Mouse (Mus musculus) urinary bladder, postnatal 14 days (tissue): ENCODE measurements around the gene Cox4i1.

ENCODE experiments used
- DNase-seq: peaks from one replicate; pipeline ENCODE4 v3.0.0; 2021; ENCODE audit warnings: low spot score

Cox4i1 gene

GRCm38 (mm10) chr8:120693861-120694493 is 26.0 kb downstream of the Cox4i1 start:
- peak; percentile 71 for DNase-seq

- no peak for DNase-seq
Observed at GRCm38 (mm10) chr8:120696401-120697153, 28.6 kb downstream of the Cox4i1 start.

DNA sequence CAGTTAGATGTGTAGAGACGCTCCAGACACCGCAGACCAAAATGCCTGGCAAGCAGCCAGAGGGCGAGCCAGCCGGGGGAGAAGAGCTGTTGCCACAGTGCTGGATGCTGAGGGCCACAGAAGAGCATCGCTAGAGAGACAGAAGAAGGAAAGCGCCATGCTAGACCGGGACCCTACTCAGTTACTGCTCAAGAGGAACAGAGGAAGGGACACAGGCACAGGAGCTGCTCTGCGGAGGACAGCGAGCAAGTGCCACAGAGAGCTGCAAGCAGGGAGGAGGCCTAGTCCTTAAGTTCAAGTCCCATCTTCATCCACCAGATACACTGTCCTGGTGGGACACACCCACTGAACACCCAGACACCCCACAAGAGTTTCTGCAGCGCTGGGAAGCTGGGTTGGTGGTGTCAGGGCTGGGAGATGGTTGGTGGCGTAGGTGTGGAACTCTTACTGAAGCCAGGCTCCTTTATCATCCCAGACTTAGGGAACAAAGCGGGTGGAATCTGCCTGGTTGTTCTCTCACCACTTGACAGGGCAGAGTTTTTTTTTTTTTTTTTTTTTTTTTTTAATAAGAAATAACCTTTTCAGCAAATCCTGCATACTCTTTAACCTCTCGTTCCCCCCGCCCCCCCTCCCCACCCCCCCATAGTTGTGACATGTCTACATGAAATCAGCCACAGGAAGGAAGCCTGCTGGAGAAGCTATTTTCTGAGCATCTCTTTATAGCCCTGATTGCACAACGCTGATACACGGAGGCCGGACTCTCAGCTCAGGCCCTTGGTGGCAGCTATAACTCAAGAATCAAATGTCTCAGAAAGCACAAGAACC is 29.3 kb downstream of the Cox4i1 start:
- peak; percentile 46 for DNase-seq

DNA sequence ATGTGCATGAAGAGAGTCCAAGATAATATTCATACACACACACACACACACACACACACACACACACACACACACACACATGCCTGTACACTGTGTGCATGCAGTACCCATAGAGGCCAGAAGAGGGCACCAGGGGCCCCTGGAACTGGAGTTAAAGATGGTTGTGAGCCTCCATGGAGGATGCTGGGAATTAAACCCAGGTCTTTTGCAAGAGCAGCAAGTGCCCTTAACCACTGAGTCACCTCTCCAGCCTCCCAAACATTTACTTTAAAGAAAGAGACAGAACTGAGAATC is 29.9 kb downstream of the Cox4i1 start:
- no peak for DNase-seq

DNA sequence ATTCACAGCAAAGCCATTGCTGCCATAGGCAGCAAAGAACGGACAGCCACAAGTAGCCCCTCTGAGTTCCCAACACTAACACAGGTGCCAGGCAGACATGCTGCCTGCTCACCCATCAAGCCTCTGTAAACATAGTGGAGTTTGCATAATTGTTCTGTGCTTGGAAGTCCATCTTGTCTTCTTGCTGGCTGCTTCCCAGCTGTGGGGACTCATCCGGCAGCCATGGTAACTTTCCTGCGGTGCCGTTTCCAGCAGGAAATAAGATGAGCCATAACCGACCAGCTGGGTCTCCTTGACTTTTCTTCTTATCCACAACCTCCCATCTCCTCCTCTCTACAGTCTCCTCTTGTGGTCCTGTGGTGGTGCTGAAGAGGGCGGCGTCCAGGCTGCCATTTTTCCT is 30.4 kb downstream of the Cox4i1 start:
- DNase-seq: no peak

GRCm38 (mm10) chr8:120699079-120699478 is 31.1 kb downstream of the Cox4i1 start:
- no peak for DNase-seq

- DNase-seq: no peak
Observed at GRCm38 (mm10) chr8:120699565-120699964, 31.5 kb downstream of the Cox4i1 start.

DNA sequence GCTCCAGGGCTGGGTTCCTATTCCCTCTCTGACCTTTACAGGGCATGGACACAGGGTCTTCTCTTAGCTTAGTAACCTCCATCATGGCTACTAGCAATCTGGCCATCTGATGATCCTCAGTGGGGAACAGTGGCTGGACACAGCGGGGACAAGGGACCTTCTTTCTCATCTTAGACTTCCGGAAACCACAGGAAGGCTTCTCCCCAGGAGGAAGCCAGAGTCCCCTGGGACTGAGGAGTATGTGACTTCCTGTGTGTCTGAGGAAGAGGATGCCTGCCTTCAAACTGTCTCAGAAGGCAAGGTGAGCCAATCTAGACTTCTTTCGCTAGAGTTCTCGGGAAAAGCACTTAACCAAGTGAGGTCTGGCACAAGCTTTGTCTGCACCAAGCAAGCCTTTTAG is 32.0 kb downstream of the Cox4i1 start:
- no peak for DNase-seq

GRCm38 (mm10) chr8:120701758-120702465 is 33.9 kb downstream of the Cox4i1 start:
- peak; percentile 47 for DNase-seq

DNA sequence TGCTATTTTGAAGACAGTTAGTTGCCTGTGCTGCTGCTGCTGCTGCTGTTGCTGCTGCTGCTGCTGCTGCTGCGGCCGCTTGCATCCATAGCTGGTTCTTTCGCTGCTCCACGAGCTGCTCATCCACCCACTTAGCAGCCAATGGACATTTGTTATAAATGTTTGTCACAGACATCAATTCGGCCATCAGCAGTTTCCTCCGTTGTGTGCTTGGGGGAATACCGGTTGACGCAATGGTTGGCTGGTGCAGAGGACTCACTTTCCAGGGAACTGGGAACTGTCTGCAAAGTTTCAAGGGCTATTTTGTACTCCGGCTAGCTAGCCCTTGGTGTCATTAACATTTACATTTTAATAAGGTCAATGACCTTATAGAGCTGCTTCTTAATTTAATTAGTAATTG is 36.2 kb downstream of the Cox4i1 start:
- no peak for DNase-seq

GRCm38 (mm10) chr8:120705163-120705562 is 37.1 kb downstream of the Cox4i1 start:
- no peak for DNase-seq

- no peak for DNase-seq
Observed at GRCm38 (mm10) chr8:120706193-120706592, 38.2 kb downstream of the Cox4i1 start.

DNA sequence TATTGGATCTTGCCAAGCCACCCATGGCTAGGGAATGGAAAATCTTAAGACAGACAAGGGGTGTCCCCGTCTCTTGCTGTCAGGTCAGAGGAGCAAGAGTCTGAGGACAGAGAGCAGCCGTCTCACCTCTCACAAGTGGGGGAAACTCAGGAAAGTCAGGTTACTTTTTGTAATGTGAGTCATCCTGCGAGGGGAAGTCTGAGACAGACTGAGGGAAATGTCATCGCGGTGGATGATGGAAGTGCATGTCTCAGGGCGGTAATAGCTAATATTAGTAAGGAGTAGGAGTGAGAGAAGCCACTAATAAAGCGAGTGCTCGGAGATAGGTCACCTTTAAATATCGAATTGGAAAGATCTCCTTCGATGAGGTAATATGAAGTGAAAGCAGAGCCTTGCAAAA is 41.2 kb downstream of the Cox4i1 start:
- DNase-seq: no peak

GRCm38 (mm10) chr8:120715200-120715599 is 47.2 kb downstream of the Cox4i1 start:
- no peak for DNase-seq

DNA sequence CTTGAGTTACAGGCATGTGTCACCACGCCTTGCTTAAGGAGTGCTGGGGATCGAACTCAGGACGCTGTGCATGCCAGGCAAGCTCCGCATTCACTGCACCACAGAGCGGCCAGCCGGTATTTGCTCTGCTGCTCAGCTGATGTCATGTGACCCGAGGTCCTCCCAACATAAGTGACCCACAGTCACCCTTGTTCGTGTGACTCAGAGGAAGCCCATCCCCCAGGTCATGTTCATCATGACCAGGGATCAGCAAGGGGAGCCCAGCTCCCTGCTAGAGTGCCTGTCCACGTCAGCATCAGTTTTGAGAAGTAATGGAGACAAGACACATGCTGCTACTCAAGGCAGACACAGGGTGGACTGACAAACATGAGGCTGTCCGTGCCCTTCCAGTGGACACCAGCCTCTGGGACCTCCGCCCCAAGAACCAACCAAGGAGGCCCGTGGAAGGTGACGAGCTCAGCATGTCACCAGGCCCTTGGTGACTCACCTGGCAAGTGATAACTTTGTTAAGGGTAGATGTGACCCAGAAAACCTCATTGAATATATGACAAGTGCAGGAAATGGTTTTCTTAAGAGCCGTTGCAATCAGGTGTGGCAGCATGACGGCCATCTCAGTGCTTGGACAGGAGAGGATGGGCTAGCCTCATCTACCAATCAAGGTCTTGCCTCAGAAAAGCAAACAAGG is 48.1 kb downstream of the Cox4i1 start:
- no peak for DNase-seq

DNA sequence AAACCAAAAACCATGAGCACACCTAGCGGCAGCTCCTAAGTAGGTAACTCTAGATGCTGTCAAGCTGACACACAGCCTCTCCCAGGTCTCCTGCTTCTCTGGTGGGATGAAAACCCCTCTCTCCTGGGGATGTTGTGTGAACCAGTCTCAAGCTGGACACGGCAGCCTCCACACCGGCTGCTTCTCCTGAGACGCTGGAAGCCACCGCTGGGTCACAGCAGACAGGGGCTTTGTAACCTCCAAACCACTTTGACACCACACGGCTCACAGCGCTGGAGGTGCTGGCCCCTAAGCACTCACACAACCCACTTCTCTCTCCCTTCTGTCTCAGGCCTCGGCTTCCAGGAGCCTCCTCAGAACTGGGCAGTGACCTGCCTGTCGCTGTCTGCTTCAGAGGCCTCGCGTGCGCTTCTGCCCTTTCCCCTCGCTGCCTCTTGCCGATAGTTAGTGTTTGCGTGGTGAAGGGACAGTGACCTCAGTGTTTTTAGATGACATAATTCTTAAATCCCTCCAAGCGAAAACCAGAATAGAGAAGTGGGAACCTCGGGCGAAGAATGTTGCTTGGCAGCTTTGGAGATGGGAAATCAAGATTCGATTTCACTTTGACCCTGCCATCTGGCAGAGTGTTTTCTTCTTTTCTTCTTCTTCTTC is 51.7 kb downstream of the Cox4i1 start:
- no peak for DNase-seq

DNA sequence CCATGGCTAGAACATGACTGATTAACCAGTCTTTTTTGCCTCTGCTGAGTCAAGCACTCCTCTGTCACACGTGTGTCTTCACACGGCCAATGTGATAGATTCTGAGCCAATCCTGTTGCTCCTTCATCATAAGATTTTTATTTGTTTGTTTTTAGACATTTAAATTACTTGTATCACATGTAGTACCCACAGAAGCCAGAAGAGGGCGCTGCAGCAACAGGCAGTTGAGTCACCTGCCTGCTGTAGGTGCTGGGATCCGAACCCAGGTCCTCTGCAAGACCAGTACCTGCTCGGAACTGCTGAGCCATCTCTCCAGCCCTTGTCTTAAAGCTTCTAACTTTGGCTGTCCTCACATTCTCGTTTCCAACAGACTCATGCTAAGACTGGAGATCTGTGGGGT is 55.0 kb downstream of the Cox4i1 start:
- no peak for DNase-seq
